Comparison of ENCODE assay signal across 23 mouse cellular contexts in the genomic region with DNA sequence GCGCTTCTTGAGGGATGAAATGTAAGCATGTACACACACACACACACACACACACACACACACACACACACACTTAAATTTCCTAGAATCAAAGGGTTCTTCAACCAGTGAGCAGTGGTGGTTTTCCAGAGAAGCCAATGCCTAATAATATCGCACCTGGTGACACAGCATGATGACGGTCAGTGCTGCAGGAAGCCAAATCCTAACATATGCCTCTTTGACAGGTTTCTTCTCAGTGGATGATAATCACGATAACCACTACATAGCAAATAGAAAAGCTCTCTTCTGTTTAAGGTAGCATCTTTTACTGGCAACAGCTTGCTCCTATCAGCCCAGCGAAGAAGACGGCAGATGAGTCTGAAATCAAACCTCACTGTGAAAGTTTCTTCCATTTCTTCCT. TPM values are rescaled to one million over a fixed set of nuclear protein-coding genes. Genes with fewer than 3 reads are reported as not detected.
A peak's percentile ranks its signal among the peaks of the same experiment; 100 is the strongest.
DNase-seq lines count a peak whose midpoint lies in the region; ATAC-seq lines count a peak whose summit lies in the region.
"Had no signal": no experiment of that assay in that cellular context is flagged by ENCODE, and none has a peak within 500 bp of the region (broad histone marks: within the 10 kb centered on the region; RNA-seq: fewer than 3 reads in every experiment).

No protein-coding gene starts in this region.

- H3K4me3 ChIP-seq in midbrain, embryonic 11.5 days (ENCODE audit: low read depth, low read length): no peak overlapping the region
- no peak overlapping the region for H3K4me3 ChIP-seq in midbrain, embryonic 10.5 days
- no peak overlapping the region for H3K4me3 ChIP-seq in intestine, embryonic 15.5 days (replicated peaks)
- H3K4me3 ChIP-seq in forebrain, embryonic 13.5 days: no peak overlapping the region
- H3K4me3 ChIP-seq: embryonic facial prominence, embryonic 13.5 days; forebrain, embryonic 12.5 days; heart, embryonic 10.5 days; hindbrain, embryonic 13.5 days had no signal

- H3K9me3 ChIP-seq in midbrain, embryonic 11.5 days (ENCODE audit: control insufficient read depth, low read length): no peaks in the 10 kb centered on the region
- H3K9me3 ChIP-seq in midbrain, embryonic 10.5 days (replicated peaks): no peaks in the 10 kb centered on the region
- H3K9me3 ChIP-seq in intestine, embryonic 15.5 days: no peaks in the 10 kb centered on the region
- no peaks in the 10 kb centered on the region for H3K9me3 ChIP-seq in forebrain, embryonic 13.5 days (replicated peaks)
- H3K9me3 ChIP-seq: embryonic facial prominence, embryonic 13.5 days; forebrain, embryonic 12.5 days; heart, embryonic 10.5 days; hindbrain, embryonic 13.5 days had no signal

- H3K27me3 ChIP-seq in midbrain, embryonic 11.5 days (ENCODE audit: control insufficient read depth, insufficient read depth, low read length): no peaks in the 10 kb centered on the region
- H3K27me3 ChIP-seq in midbrain, embryonic 10.5 days (ENCODE audit: low read depth, poor library complexity, severe bottlenecking): no peaks in the 10 kb centered on the region
- H3K27me3 ChIP-seq in intestine, embryonic 15.5 days (replicated peaks): no peaks in the 10 kb centered on the region
- H3K27me3 ChIP-seq in forebrain, embryonic 13.5 days: no peaks in the 10 kb centered on the region
- H3K27me3 ChIP-seq: CH12.LX; embryonic facial prominence, embryonic 13.5 days; forebrain, embryonic 12.5 days; hindbrain, embryonic 13.5 days; Patski had no signal

- no peak overlapping the region for H3K27ac ChIP-seq in midbrain, embryonic 11.5 days (ENCODE audit: low read depth, low read length)
- no peak overlapping the region for H3K27ac ChIP-seq in midbrain, embryonic 10.5 days (replicated peaks)
- H3K27ac ChIP-seq in intestine, embryonic 15.5 days: no peak overlapping the region
- H3K27ac ChIP-seq in forebrain, embryonic 13.5 days: no peak overlapping the region
- H3K27ac ChIP-seq: embryonic facial prominence, embryonic 13.5 days; forebrain, embryonic 12.5 days; heart, embryonic 10.5 days; hindbrain, embryonic 13.5 days had no signal

- H3K9ac ChIP-seq in midbrain, embryonic 11.5 days (ENCODE audit: low read length): no peak overlapping the region
- no peak overlapping the region for H3K9ac ChIP-seq in intestine, embryonic 15.5 days
- no peak overlapping the region for H3K9ac ChIP-seq in forebrain, embryonic 13.5 days
- H3K9ac ChIP-seq: embryonic facial prominence, embryonic 13.5 days; forebrain, embryonic 12.5 days; forebrain, postnatal 0 days; hindbrain, embryonic 13.5 days had no signal

- peak; percentile 51 for DNase-seq in midbrain, embryonic 11.5 days (ENCODE audit: low spot score, missing footprints)
- no peak for DNase-seq in midbrain, embryonic 10.5 days (ENCODE audit: low spot score)
- peak; percentile 58 for DNase-seq in cerebellum, adult 11-12 months
- peak; percentile 77 for DNase-seq in cerebellum, adult 9-10 months
- DNase-seq in cerebellum, postnatal 25 days: peak; percentile 47 to 59
- DNase-seq in frontal cortex, adult 2 months (ENCODE audit: extremely low spot score in 1 of 2, low spot score in 1 of 2): no peak
- DNase-seq: adrenal gland, adult 2 months; adrenal gland, postnatal 36 days; forebrain, postnatal 0 days; heart, adult 18-20 months; heart, postnatal 10 days; heart, postnatal 4 days; kidney, adult 2 months had no signal

- 90% methylated on average over 6 of the region's 6 CpGs for WGBS in midbrain, embryonic 11.5 days
- 89% methylated on average over 6 of the region's 6 CpGs for whole genome bisulfite sequencing in midbrain, embryonic 10.5 days
- WGBS in intestine, embryonic 15.5 days: 78% methylated on average over 6 of the region's 6 CpGs
- WGBS in forebrain, embryonic 13.5 days: 94% methylated on average over 6 of the region's 6 CpGs

- H3K36me3 ChIP-seq in midbrain, embryonic 11.5 days (ENCODE audit: control insufficient read depth, insufficient read depth, low read length): peaks cover 5% of the 10 kb centered on the region; the same call in 1 of the 2 replicates
- H3K36me3 ChIP-seq in midbrain, embryonic 10.5 days: peaks cover 85% of the 10 kb centered on the region
- peaks cover 4% of the 10 kb centered on the region; the same call in 1 of the 2 replicates for H3K36me3 ChIP-seq in intestine, embryonic 15.5 days
- H3K36me3 ChIP-seq in forebrain, embryonic 13.5 days (ENCODE audit: poor library complexity, severe bottlenecking): peaks cover 65% of the 10 kb centered on the region

- no peaks in the 10 kb centered on the region for H3K4me1 ChIP-seq in midbrain, embryonic 11.5 days (ENCODE audit: control insufficient read depth, insufficient read depth, low read length)
- H3K4me1 ChIP-seq in midbrain, embryonic 10.5 days: no peaks in the 10 kb centered on the region
- H3K4me1 ChIP-seq in intestine, embryonic 15.5 days (replicated peaks): no peaks in the 10 kb centered on the region
- H3K4me1 ChIP-seq in forebrain, embryonic 13.5 days: no peaks in the 10 kb centered on the region
- H3K4me1 ChIP-seq: embryonic facial prominence, embryonic 13.5 days; forebrain, embryonic 12.5 days; heart, embryonic 10.5 days; hindbrain, embryonic 13.5 days had no signal

- ATAC-seq in midbrain, embryonic 11.5 days (ENCODE audit: low FRiP score): no peak
- no peak for ATAC-seq in intestine, embryonic 15.5 days
- ATAC-seq in forebrain, embryonic 13.5 days: no peak
- ATAC-seq: activated CD4-positive, CD25-positive, alpha-beta regulatory T cell, adult 4 months; forebrain, postnatal 0 days; intestine, embryonic 16.5 days; Patski had no signal

- H3K4me2 ChIP-seq in midbrain, embryonic 11.5 days: no peak overlapping the region
- H3K4me2 ChIP-seq in intestine, embryonic 15.5 days (replicated peaks): no peak overlapping the region
- no peak overlapping the region for H3K4me2 ChIP-seq in forebrain, embryonic 13.5 days
- H3K4me2 ChIP-seq: embryonic facial prominence, embryonic 13.5 days; forebrain, embryonic 12.5 days; hindbrain, embryonic 13.5 days had no signal

RNA-seq across cellular contexts. Expression of a gene that starts 53.9 kb away (rescaled TPM):
- not detected in 2 replicates for polyA plus RNA-seq in midbrain, embryonic 11.5 days (2014; fragmentation: Nextera tagmentation; extraction: Ambion mirVana)
- 0.09 TPM in 1 of 2 replicates, not detected in the other for polyA plus RNA-seq in midbrain, embryonic 10.5 days (2016; fragmentation: Nextera tagmentation; extraction: Ambion mirVana)
- 0.39 and 0.40 TPM in 2 replicates for polyA plus RNA-seq in intestine, embryonic 15.5 days (2015; fragmentation: Nextera tagmentation; extraction: Ambion mirVana)
- polyA plus RNA-seq in frontal cortex, adult 2 months (2012; rRNA removed): 5.5 TPM in 2 replicates
- 0.35 and 0.41 TPM in 2 replicates for polyA plus RNA-seq in forebrain, embryonic 13.5 days (2015; fragmentation: Nextera tagmentation; extraction: Ambion mirVana)
- polyA plus RNA-seq: heart, embryonic 10.5 days; Patski had no signal

RNA-seq across cellular contexts. Expression of a gene that starts 57.3 kb away (rescaled TPM):
- polyA plus RNA-seq in midbrain, embryonic 11.5 days (2014; fragmentation: Nextera tagmentation; extraction: Ambion mirVana): 11.0 and 12.1 TPM in 2 replicates
- polyA plus RNA-seq in midbrain, embryonic 10.5 days (2016; fragmentation: Nextera tagmentation; extraction: Ambion mirVana): 11.1 and 11.2 TPM in 2 replicates
- polyA plus RNA-seq in intestine, embryonic 15.5 days (2015; fragmentation: Nextera tagmentation; extraction: Ambion mirVana): 4.7 and 5.0 TPM in 2 replicates
- 6.1 and 6.2 TPM in 2 replicates for polyA plus RNA-seq in frontal cortex, adult 2 months (2012; rRNA removed)
- 8.3 and 9.0 TPM in 2 replicates for polyA plus RNA-seq in forebrain, embryonic 13.5 days (2015; fragmentation: Nextera tagmentation; extraction: Ambion mirVana)

Comparison
In these comparisons a context has a peak if more than half of its experiments do, and no peak if none do; other contexts are left out.
1. DNase-seq: peak in midbrain, embryonic 11.5 days (single experiment), cerebellum, adult 11-12 months (single experiment), cerebellum, adult 9-10 months (single experiment) and cerebellum, postnatal 25 days (2 of 2); none in midbrain, embryonic 10.5 days (single experiment) and frontal cortex, adult 2 months (0 of 2).